19 mouse cellular contexts compared by ENCODE assay signal in the genomic region with DNA sequence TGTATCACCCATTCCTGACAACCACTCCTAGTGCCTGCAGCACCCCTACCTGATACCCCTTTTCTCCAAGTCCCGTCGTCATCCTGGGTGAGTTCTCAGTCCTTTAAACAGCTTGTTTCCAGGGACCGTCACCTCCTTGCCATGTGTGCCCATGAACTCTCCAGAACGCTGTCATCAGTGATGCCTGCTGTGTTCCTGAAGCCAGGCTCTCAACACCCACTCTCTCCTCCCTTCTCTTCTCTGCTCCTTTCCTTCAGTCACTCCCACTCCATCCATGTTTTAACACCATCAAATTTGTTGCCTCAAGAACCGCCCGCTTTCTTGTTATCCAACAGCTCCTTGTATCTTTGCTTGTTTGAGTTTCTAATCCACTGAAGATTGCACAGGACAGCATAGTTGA.
DNase-seq lines count a peak whose midpoint lies in the region; ATAC-seq and TF ChIP-seq lines count a peak whose summit lies in the region.
"Had no signal": no experiment of that assay in that cellular context is flagged by ENCODE, and none has a peak within 500 bp of the region (broad histone marks: within the 10 kb centered on the region; RNA-seq: fewer than 3 reads in every experiment).

No protein-coding gene starts in this region.

- TF ChIP-seq CTCF in left cerebral cortex, adult 2 months (IDR thresholded peaks at IDR 0.05), result no peak

- no peak for ATAC-seq in liver, embryonic 11.5 days (replicated peaks; ENCODE audit: low FRiP score)
- no peak for ATAC-seq in forebrain, embryonic 15.5 days (replicated peaks)
- ATAC-seq: hindbrain, embryonic 16.5 days; inflammation-experienced regulatory T-cells, adult 6 months; intestine, postnatal 0 days had no signal

- intact Hi-C loops in heart, postnatal 25 days (cut with DNase I), result no loop called here
- intact Hi-C loops in left cerebral cortex, postnatal 4 days (cut with DNase I), result no loop called here
- intact Hi-C loops in left cerebral cortex, adult 2 months (cut with DNase I), result loop anchor here (10.0 kb wide), 1 partner anchor 658 kb away; no protein-coding TSS in a partner anchor

- WGBS in heart, embryonic 10.5 days, result 72% methylated on average over 6 of the region's 6 CpGs
- WGBS in embryonic facial prominence, embryonic 10.5 days, result 95% methylated on average over 6 of the region's 6 CpGs
- 81% methylated on average over 6 of the region's 6 CpGs for WGBS in liver, embryonic 11.5 days
- WGBS in forebrain, embryonic 15.5 days, result 88% methylated on average over 6 of the region's 6 CpGs

- peaks cover 24% of the 10 kb centered on the region for H3K4me1 ChIP-seq in heart, embryonic 10.5 days
- H3K4me1 ChIP-seq in embryonic facial prominence, embryonic 10.5 days, result peaks cover 3% of the 10 kb centered on the region
- H3K4me1 ChIP-seq in liver, embryonic 11.5 days (replicated peaks; ENCODE audit: control insufficient read depth, insufficient read depth, low read length), result no peaks in the 10 kb centered on the region
- 0 out of 2 replicates have a peak, but pooled peaks cover 3% of the 10 kb centered on the region for H3K4me1 ChIP-seq in forebrain, embryonic 15.5 days
- H3K4me1 ChIP-seq: hindbrain, embryonic 12.5 days had no signal

- H3K27me3 ChIP-seq in heart, embryonic 10.5 days (ENCODE audit: insufficient read depth, poor library complexity, severe bottlenecking), result peaks cover 19% of the 10 kb centered on the region; the same call in 1 of the 2 replicates
- no peaks in the 10 kb centered on the region for H3K27me3 ChIP-seq in embryonic facial prominence, embryonic 10.5 days (replicated peaks; ENCODE audit: low read depth, poor library complexity, severe bottlenecking)
- no peaks in the 10 kb centered on the region for H3K27me3 ChIP-seq in liver, embryonic 11.5 days (replicated peaks; ENCODE audit: control insufficient read depth, insufficient read depth, low read length)
- H3K27me3 ChIP-seq in forebrain, embryonic 15.5 days, result no peaks in the 10 kb centered on the region
- H3K27me3 ChIP-seq: embryonic facial prominence, embryonic 12.5 days; hindbrain, embryonic 12.5 days had no signal

- H3K9me3 ChIP-seq in heart, embryonic 10.5 days, result no peaks in the 10 kb centered on the region
- H3K9me3 ChIP-seq in embryonic facial prominence, embryonic 10.5 days, result no peaks in the 10 kb centered on the region
- no peaks in the 10 kb centered on the region for H3K9me3 ChIP-seq in liver, embryonic 11.5 days (ENCODE audit: control insufficient read depth, low read length)
- no peaks in the 10 kb centered on the region for H3K9me3 ChIP-seq in forebrain, embryonic 15.5 days
- H3K9me3 ChIP-seq: embryonic facial prominence, embryonic 12.5 days; heart, embryonic 15.5 days; hindbrain, embryonic 12.5 days had no signal

- peak; percentile 50 for DNase-seq in heart, embryonic 10.5 days (ENCODE audit: low spot score)
- DNase-seq in heart, postnatal 25 days (ENCODE audit: low spot score), result no peak
- DNase-seq in left cerebral cortex, adult 11 months (ENCODE audit: low spot score), result peak; percentile 31
- DNase-seq in left cerebral cortex, postnatal 4 days, result no peak
- DNase-seq in embryonic facial prominence, embryonic 10.5 days (ENCODE audit: low spot score), result no peak
- peak in 1 of 2 experiments; percentile 19 for DNase-seq in left cerebral cortex, adult 2 months (ENCODE audit: extremely low spot score in 1 of 2, low spot score in 2 of 2)
- no peak for DNase-seq in liver, embryonic 11.5 days (ENCODE audit: low spot score)
- DNase-seq: adrenal gland, adult 2 months; adrenal gland, postnatal 25 days; cerebellum, adult 2 months; embryo, embryonic 11 days; gastrocnemius, postnatal 14 days had no signal

- H3K4me2 ChIP-seq in liver, embryonic 11.5 days, result no peak overlapping the region
- no peak overlapping the region for H3K4me2 ChIP-seq in forebrain, embryonic 15.5 days (replicated peaks)
- H3K4me2 ChIP-seq: embryonic facial prominence, embryonic 12.5 days; heart, embryonic 15.5 days; hindbrain, embryonic 12.5 days had no signal

- no peak overlapping the region for H3K9ac ChIP-seq in liver, embryonic 11.5 days (ENCODE audit: low read depth, low read length)
- no peak overlapping the region for H3K9ac ChIP-seq in forebrain, embryonic 15.5 days (replicated peaks)
- H3K9ac ChIP-seq: embryonic facial prominence, embryonic 12.5 days; heart, embryonic 15.5 days; hindbrain, embryonic 12.5 days had no signal

- H3K36me3 ChIP-seq in heart, embryonic 10.5 days, result no peaks in the 10 kb centered on the region
- no peaks in the 10 kb centered on the region for H3K36me3 ChIP-seq in embryonic facial prominence, embryonic 10.5 days (replicated peaks)
- H3K36me3 ChIP-seq in liver, embryonic 11.5 days (ENCODE audit: control insufficient read depth, insufficient read depth, low read length), result no peaks in the 10 kb centered on the region
- H3K36me3 ChIP-seq in forebrain, embryonic 15.5 days, result no peaks in the 10 kb centered on the region
- H3K36me3 ChIP-seq: embryonic facial prominence, embryonic 12.5 days; heart, embryonic 15.5 days; hindbrain, embryonic 12.5 days had no signal

- no peak overlapping the region for H3K4me3 ChIP-seq in heart, embryonic 10.5 days
- no peak overlapping the region for H3K4me3 ChIP-seq in embryonic facial prominence, embryonic 10.5 days
- H3K4me3 ChIP-seq in left cerebral cortex, adult 2 months, result no peak overlapping the region
- H3K4me3 ChIP-seq in liver, embryonic 11.5 days (ENCODE audit: low read depth, low read length), result no peak overlapping the region
- H3K4me3 ChIP-seq in forebrain, embryonic 15.5 days, result no peak overlapping the region
- H3K4me3 ChIP-seq: embryonic facial prominence, embryonic 12.5 days; heart, embryonic 15.5 days; hindbrain, embryonic 12.5 days had no signal

- no peak overlapping the region for H3K27ac ChIP-seq in heart, embryonic 10.5 days
- 0 out of 2 replicates have a peak overlapping the region, but pooled peaks have one; percentile 24 for H3K27ac ChIP-seq in embryonic facial prominence, embryonic 10.5 days (replicated peaks)
- H3K27ac ChIP-seq in left cerebral cortex, adult 2 months, result peak overlapping the region; percentile 64; the same call in 1 of the 2 replicates
- no peak overlapping the region for H3K27ac ChIP-seq in liver, embryonic 11.5 days (ENCODE audit: low read depth, low read length)
- H3K27ac ChIP-seq in forebrain, embryonic 15.5 days (replicated peaks), result no peak overlapping the region
- H3K27ac ChIP-seq: embryonic facial prominence, embryonic 12.5 days; heart, embryonic 15.5 days; hindbrain, embryonic 12.5 days had no signal

Comparison
In these comparisons a context has a peak if more than half of its experiments do, and no peak if none do; other contexts are left out.
1. DNase-seq: peak in heart, embryonic 10.5 days (single experiment) and left cerebral cortex, adult 11 months (single experiment); none in heart, postnatal 25 days (single experiment), left cerebral cortex, postnatal 4 days (single experiment), embryonic facial prominence, embryonic 10.5 days (single experiment) and liver, embryonic 11.5 days (single experiment).
2. H3K27ac ChIP-seq: peak in embryonic facial prominence, embryonic 10.5 days (single experiment) and left cerebral cortex, adult 2 months (single experiment); none in heart, embryonic 10.5 days (single experiment), liver, embryonic 11.5 days (single experiment) and forebrain, embryonic 15.5 days (single experiment).